Mouse (Mus musculus) small intestine, adult 2 months (tissue): Measurements from ENCODE around the gene Hoxa10. TPM values are rescaled to one million over a fixed set of nuclear protein-coding genes. Genes with fewer than 3 reads are reported as not detected.

Source experiments
- H3K27ac ChIP-seq: fragments of 200-500 bp; 2 replicates; pipeline ENCODE4 v1.5.1; 2012; ENCODE audit warnings: low read depth, low read length, control low read depth, inconsistent platforms; ENCODE audit not compliant: insufficient read depth
- H3K27me3 ChIP-seq: fragments of 200-500 bp; 2 replicates; pipeline ENCODE4 v1.6.1; 2012; ENCODE audit warnings: mild to moderate bottlenecking, moderate library complexity, low read length, inconsistent platforms; ENCODE audit not compliant: control insufficient read depth, insufficient read depth
- H3K36me3 ChIP-seq: fragments of 200-500 bp; 2 replicates; pipeline ENCODE4 v1.6.1; 2012; ENCODE audit warnings: mild to moderate bottlenecking, low read length, control low read depth, inconsistent platforms; ENCODE audit not compliant: control insufficient read depth, insufficient read depth
- H3K4me1 ChIP-seq: fragments of 200-500 bp; 2 replicates; pipeline ENCODE4 v1.6.1; 2012; ENCODE audit warnings: low read length, inconsistent platforms, mixed read lengths; ENCODE audit not compliant: control insufficient read depth, insufficient read depth, insufficient read length
- H3K4me3 ChIP-seq: fragments of 200-500 bp; 2 replicates; pipeline ENCODE4 v1.5.1; 2012; ENCODE audit warnings: low read depth, mild to moderate bottlenecking, control low read depth, inconsistent platforms, low read length, moderate library complexity
- CTCF ChIP-seq: fragments of 200-500 bp; IDR thresholded peaks from 2 replicates; pipeline ENCODE4 v1.5.1; 2012; ENCODE audit warnings: low read depth, mild to moderate bottlenecking, control low read depth, inconsistent platforms, low read length, moderate library complexity, mixed read lengths; ENCODE audit not compliant: insufficient replicate concordance, insufficient read length; ENCODE audit errors: extremely low read depth
- POLR2A ChIP-seq: fragments of 200-500 bp; IDR thresholded peaks from 2 replicates; pipeline ENCODE4 v1.6.1; 2012; ENCODE audit warnings: low read depth, mild to moderate bottlenecking, control low read depth, inconsistent platforms, low read length, moderate library complexity
- WGBS: fragments of 180-500 bp; shearing (Covaris S2); methylation state at CpG from one replicate; pipeline ENCODE4 v1.1.7; 2018; 5-methylcytosine and 5-hydroxymethylcytosine counted together
- polyA plus RNA-seq: library from polyadenylated mRNA; depleted of rRNA; stranded (reverse); fragments of >200 nt; gene quantifications from 2 replicates; pipeline ENCODE4 v1.2.3, GENCODE M21; 2012

The Hoxa10 gene
- polyA plus RNA-seq, 1 experiment = not detected

GRCm38 (mm10) chr6:52261751-52262462 is 21.3 kb upstream of the Hoxa10 start:
- peaks cover 91% of the 10 kb centered on the region for H3K27me3 ChIP-seq
- H3K36me3 ChIP-seq = no peaks in the 10 kb centered on the region
- TF ChIP-seq POLR2A (no peak), CTCF (no peak)
- WGBS = 5% methylated on average over 9 of the region's 9 CpGs
- H3K27ac ChIP-seq = no peak overlapping the region
- 0 out of 2 replicates have a peak, but pooled peaks cover 4% of the 10 kb centered on the region for H3K4me1 ChIP-seq
- H3K4me3 ChIP-seq = no peak overlapping the region

GRCm38 (mm10) chr6:52260654-52261575 is 20.3 kb upstream of the Hoxa10 start, which contains the start of gene Hoxa13:
Hoxa13 (minus strand) TSS chr6:52260880.
- H3K27ac ChIP-seq = no peak within 1 kb of the TSS
- H3K4me3 ChIP-seq = peak within 1 kb of the TSS; percentile 52
- TF ChIP-seq POLR2A (no peak), CTCF (no peak)
- WGBS = 2% methylated on average over 47 of the region's 72 CpGs
- H3K36me3 ChIP-seq = no peaks in the 10 kb centered on the region
- H3K27me3 ChIP-seq = peaks cover 83% of the 10 kb centered on the region
- H3K4me1 ChIP-seq = 0 out of 2 replicates have a peak, but pooled peaks cover 4% of the 10 kb centered on the region

DNA sequence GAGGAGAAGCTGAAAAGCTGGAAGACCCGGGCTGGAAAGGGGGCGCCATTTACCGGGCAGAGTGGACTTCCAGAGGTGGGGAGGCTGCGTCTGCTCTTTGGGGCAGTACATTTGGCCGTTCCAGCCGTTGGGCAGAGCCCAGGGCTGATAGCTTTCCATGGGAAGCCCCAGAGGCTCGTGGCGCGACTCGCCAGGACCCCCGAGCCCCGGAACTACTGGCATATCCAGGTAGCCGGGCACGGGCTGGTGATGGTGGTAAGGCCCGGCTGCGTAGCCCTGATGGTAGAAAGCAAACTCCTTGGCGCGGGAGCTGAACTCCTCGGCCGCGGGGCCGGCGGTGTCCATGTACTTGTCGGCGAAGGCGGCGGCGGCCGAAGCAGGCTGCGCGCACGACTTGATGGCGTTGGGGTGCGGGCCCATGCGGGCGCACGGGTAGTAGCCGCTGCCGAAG is 19.2 kb upstream of the Hoxa10 start:
- Histone ChIP-seq H3K27ac (no peak overlapping the region), H3K27me3 (peaks cover 76% of the 10 kb centered on the region), H3K4me3 (peak overlapping the region; percentile 40), H3K4me1 (0 out of 2 replicates have a peak, but pooled peaks cover 4% of the 10 kb centered on the region), H3K36me3 (no peaks in the 10 kb centered on the region)
- WGBS = 1% methylated on average over 39 of the region's 39 CpGs
- TF ChIP-seq CTCF = no peak
- TF ChIP-seq POLR2A = no peak

DNA sequence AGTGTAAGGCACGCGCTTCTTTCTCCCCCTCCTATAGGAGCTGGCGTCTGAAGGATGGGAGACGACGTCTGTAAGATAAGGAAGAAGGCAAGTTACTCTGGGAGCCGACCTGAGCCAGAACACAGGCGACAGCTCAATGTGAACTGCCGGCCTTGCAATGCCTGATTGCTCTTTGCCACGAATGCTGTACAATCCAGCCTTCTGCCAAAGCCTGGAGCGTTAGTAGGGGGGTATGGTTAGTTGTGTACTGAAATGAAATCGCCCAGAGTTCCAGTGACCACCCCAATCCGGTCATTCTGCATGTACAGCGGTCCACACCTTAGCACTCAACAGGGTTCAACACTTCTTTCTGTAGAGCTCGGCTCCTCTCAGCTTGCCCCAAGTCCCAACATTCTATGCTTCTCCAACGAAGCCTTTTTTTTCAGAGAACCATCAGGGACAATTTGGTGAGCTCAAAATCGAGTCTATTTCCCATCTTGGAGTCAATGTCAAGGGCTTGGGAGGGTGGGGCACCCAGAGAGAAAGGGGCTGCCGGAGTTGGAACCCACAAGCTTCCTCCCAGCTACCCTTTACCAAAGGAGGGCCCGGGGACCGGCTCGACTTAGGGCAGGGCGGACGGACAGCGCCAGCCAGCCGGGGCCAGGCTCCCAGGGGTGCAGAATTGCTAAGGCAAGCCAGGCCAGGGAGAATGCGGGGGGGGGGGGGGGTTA is 18.6 kb upstream of the Hoxa10 start:
- Histone ChIP-seq H3K36me3 (no peaks in the 10 kb centered on the region), H3K4me3 (no peak overlapping the region), H3K27me3 (peaks cover 72% of the 10 kb centered on the region), H3K4me1 (0 out of 2 replicates have a peak, but pooled peaks cover 4% of the 10 kb centered on the region), H3K27ac (no peak overlapping the region)
- WGBS = 3% methylated on average over 25 of the region's 25 CpGs
- TF ChIP-seq CTCF (no peak), POLR2A (no peak)

GRCm38 (mm10) chr6:52256956-52257355 is 16.3 kb upstream of the Hoxa10 start:
- no peak for TF ChIP-seq POLR2A
- no peak for TF ChIP-seq CTCF
- Histone ChIP-seq H3K27me3 (peaks cover 73% of the 10 kb centered on the region), H3K4me3 (no peak overlapping the region), H3K27ac (no peak overlapping the region), H3K4me1 (0 out of 2 replicates have a peak, but pooled peaks cover 6% of the 10 kb centered on the region), H3K36me3 (no peaks in the 10 kb centered on the region)
- 2% methylated on average over 6 of the region's 6 CpGs for WGBS

DNA sequence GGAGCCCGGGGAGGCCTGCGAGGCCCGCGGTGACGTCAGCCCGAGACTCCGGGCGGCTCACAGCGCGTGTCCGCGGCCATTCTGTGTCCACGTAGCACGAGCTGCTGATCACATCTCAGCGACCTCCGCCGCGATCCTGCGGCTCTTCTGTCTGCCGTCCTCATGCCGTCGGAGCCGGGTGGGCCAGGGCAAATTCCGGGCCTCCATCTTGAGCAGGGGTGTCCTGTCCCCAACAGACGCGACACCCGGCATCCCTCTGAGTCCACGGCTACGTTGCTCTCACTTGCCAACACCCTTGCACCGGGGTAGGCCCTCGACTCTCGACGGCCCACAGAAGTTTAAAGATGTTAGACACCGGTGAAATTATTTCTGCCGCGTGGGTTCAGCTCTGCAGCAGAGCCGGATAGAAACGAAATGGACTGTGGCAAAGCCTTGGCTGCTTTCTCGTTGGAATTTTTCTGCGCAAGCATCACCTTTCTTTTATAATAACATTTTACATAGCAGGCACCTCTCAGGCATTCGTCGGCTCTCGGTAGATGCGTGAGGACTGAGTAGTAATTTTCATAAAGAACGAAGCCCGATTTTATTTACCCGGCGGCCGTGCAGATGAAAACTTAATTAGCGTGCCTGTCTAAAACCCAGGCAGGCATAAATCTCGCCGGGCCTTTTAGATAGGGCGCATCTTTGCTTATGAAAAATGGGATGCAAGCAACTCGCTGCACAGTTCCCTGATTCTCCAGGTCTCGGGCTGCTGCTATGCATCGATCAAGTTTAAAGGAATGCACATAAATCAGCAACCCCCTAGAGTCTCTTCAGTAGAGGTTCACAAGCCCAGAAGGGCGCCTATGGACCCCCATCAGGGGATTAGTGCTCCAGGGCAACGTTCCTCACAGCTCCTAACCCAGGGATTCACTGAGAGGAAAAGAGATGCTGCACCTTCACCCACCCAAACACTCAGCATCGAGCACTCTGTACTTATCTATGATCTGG is 13.2 kb upstream of the Hoxa10 start:
- TF ChIP-seq CTCF (no peak), POLR2A (no peak)
- no peaks in the 10 kb centered on the region for H3K36me3 ChIP-seq
- peak overlapping the region; percentile 28 for H3K4me3 ChIP-seq
- WGBS = 4% methylated on average over 59 of the region's 59 CpGs
- no peak overlapping the region for H3K27ac ChIP-seq
- H3K27me3 ChIP-seq = peaks cover 70% of the 10 kb centered on the region
- peaks cover 2% of the 10 kb centered on the region; the same call in 1 of the 2 replicates for H3K4me1 ChIP-seq
